Mouse (Mus musculus): ENCODE data around the gene Kcna5. TPM values are rescaled to one million over a fixed set of nuclear protein-coding genes. Genes with fewer than 3 reads are reported as not detected.

Gene Kcna5
- total RNA-seq, 2 experiments from 2014 or later = 1.8 to 2.3 TPM

GRCm38 (mm10) chr6:126536926-126537325, 1.7 kb upstream of the Kcna5 start:
- DNase-seq = no peak

GRCm38 (mm10) chr6:126535911-126536270, 679 bp upstream of the Kcna5 start:
- DNase-seq = no peak

GRCm38 (mm10) chr6:126534531-126535207, 543 bp downstream of the Kcna5 start:
- no peak for DNase-seq

GRCm38 (mm10) chr6:126531306-126531705, 3.9 kb downstream of the Kcna5 start:
- no peak for DNase-seq

GRCm38 (mm10) chr6:126530019-126530418, 5.2 kb downstream of the Kcna5 start:
- no peak for DNase-seq

GRCm38 (mm10) chr6:126514720-126515119, 20.5 kb downstream of the Kcna5 start:
- DNase-seq = no peak

GRCm38 (mm10) chr6:126513714-126514248, 21.4 kb downstream of the Kcna5 start:
- no peak for DNase-seq

GRCm38 (mm10) chr6:126513154-126513553, 22.1 kb downstream of the Kcna5 start:
- DNase-seq = peak; percentile 19 to 51

- DNase-seq = no peak
These were observed 26.5 kb downstream of the Kcna5 start for GRCm38 (mm10) chr6:126508671-126509070.

- peak; percentile 8 to 17 for DNase-seq
These were observed 31.3 kb downstream of the Kcna5 start for GRCm38 (mm10) chr6:126503920-126504319.

GRCm38 (mm10) chr6:126502691-126503301, 32.4 kb downstream of the Kcna5 start:
- DNase-seq = peak; percentile 10 to 15

GRCm38 (mm10) chr6:126500985-126501384, 34.2 kb downstream of the Kcna5 start:
- DNase-seq = no peak

- DNase-seq = peak; percentile 82
These were observed 35.1 kb downstream of the Kcna5 start for GRCm38 (mm10) chr6:126500088-126500487.

- DNase-seq = peak; percentile 53 to 68
These were observed 37.3 kb downstream of the Kcna5 start for GRCm38 (mm10) chr6:126497878-126498277.

- DNase-seq = no peak
These were observed 37.9 kb downstream of the Kcna5 start for GRCm38 (mm10) chr6:126497173-126497839.

GRCm38 (mm10) chr6:126487136-126487535, 48.1 kb downstream of the Kcna5 start:
- DNase-seq = no peak

- peak; percentile 55 to 65 for DNase-seq
These were observed 50.3 kb downstream of the Kcna5 start for GRCm38 (mm10) chr6:126484887-126485286.

- DNase-seq = no peak
These were observed 51.8 kb downstream of the Kcna5 start for GRCm38 (mm10) chr6:126483264-126483867.

Data from adrenal gland, postnatal 36 days (tissue).